Mouse (Mus musculus): ENCODE results near the gene Arhgap31. TPM values are rescaled to one million over a fixed set of nuclear protein-coding genes. Genes with fewer than 3 reads are reported as not detected.

Arhgap31 gene
- polyA plus RNA-seq, 1 experiment from 2014 or later: 33.9 TPM

GRCm38 (mm10) chr16:38756177-38756503, 43.1 kb upstream of the Arhgap31 start:
- peak overlapping the region; percentile 16; the same call in 1 of the 2 replicates for H3K4me2 ChIP-seq
- H3K4me3 ChIP-seq (ENCODE audit: low read depth, low read length): no peak overlapping the region
- peaks cover 4% of the 10 kb centered on the region; the same call in 1 of the 2 replicates for H3K36me3 ChIP-seq (ENCODE audit: control insufficient read depth, insufficient read depth, low read length)
- no peak overlapping the region for H3K9ac ChIP-seq (ENCODE audit: low read depth, low read length)
- H3K27me3 ChIP-seq (ENCODE audit: control insufficient read depth, insufficient read depth, low read length): no peaks in the 10 kb centered on the region
- peaks cover 22% of the 10 kb centered on the region for H3K4me1 ChIP-seq (ENCODE audit: control insufficient read depth, insufficient read depth, low read length)
- 31% methylated on average over 5 of the region's 5 CpGs for WGBS (ENCODE audit: insufficient replicate concordance)
- ATAC-seq (replicated peaks; ENCODE audit: insufficient number of reproducible peaks, low FRiP score, low TSS enrichment): no peak
- H3K27ac ChIP-seq (ENCODE audit: low read depth, low read length): peak overlapping the region; percentile 81
- no peaks in the 10 kb centered on the region for H3K9me3 ChIP-seq (replicated peaks; ENCODE audit: control insufficient read depth, low read length)

- Histone ChIP-seq H3K27ac (ENCODE audit: low read depth, low read length) (peak overlapping the region; percentile 81), H3K4me1 (ENCODE audit: control insufficient read depth, insufficient read depth, low read length) (peaks cover 22% of the 10 kb centered on the region), H3K9ac (ENCODE audit: low read depth, low read length) (no peak overlapping the region), H3K27me3 (ENCODE audit: control insufficient read depth, insufficient read depth, low read length) (no peaks in the 10 kb centered on the region), H3K9me3 (replicated peaks; ENCODE audit: control insufficient read depth, low read length) (no peaks in the 10 kb centered on the region), H3K36me3 (ENCODE audit: control insufficient read depth, insufficient read depth, low read length) (peaks cover 4% of the 10 kb centered on the region; the same call in 1 of the 2 replicates), H3K4me3 (ENCODE audit: low read depth, low read length) (no peak overlapping the region), H3K4me2 (peak overlapping the region; percentile 16; the same call in 1 of the 2 replicates)
- ATAC-seq (replicated peaks; ENCODE audit: insufficient number of reproducible peaks, low FRiP score, low TSS enrichment): peak; percentile 66
- WGBS (ENCODE audit: insufficient replicate concordance): 38% methylated on average over 7 of the region's 7 CpGs
These were observed 42.5 kb upstream of the Arhgap31 start for GRCm38 (mm10) chr16:38755452-38756176.

DNA sequence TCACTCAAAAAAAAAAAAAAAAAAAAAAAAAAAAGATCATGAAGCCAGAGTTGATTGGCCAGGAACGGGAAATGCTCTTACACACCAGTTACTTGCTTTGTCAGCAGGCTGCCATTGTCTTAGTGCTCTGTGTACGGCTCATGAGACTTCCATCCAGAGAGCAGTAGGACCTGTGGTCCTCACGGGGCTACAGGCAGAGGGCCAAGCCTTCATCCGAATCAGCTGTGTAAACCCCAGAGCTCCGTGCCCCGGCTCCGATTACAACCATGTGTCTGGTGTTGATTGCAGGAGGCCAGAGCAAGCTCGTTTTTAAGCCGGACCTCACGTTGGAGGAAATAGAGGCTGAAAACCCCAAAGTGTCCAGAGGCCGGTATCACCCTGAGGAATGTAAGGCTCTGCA, 40.6 kb upstream of the Arhgap31 start:
- Histone ChIP-seq H3K4me2 (no peak overlapping the region; the same call in 1 of the 2 replicates), H3K4me3 (ENCODE audit: low read depth, low read length) (no peak overlapping the region), H3K27ac (ENCODE audit: low read depth, low read length) (peak overlapping the region; percentile 24; the same call in 1 of the 2 replicates), H3K9ac (ENCODE audit: low read depth, low read length) (no peak overlapping the region), H3K9me3 (replicated peaks; ENCODE audit: control insufficient read depth, low read length) (no peaks in the 10 kb centered on the region), H3K4me1 (ENCODE audit: control insufficient read depth, insufficient read depth, low read length) (peaks cover 22% of the 10 kb centered on the region), H3K36me3 (ENCODE audit: control insufficient read depth, insufficient read depth, low read length) (peaks cover 4% of the 10 kb centered on the region; the same call in 1 of the 2 replicates), H3K27me3 (ENCODE audit: control insufficient read depth, insufficient read depth, low read length) (no peaks in the 10 kb centered on the region)
- ATAC-seq (replicated peaks; ENCODE audit: insufficient number of reproducible peaks, low FRiP score, low TSS enrichment): peak; percentile 23; the same call in 1 of the 2 replicates
- 36% methylated on average over 11 of the region's 11 CpGs for WGBS (ENCODE audit: insufficient replicate concordance)

- 75% methylated on average over 6 of the region's 6 CpGs for WGBS (ENCODE audit: insufficient replicate concordance)
- Histone ChIP-seq H3K27ac (ENCODE audit: low read depth, low read length) (no peak overlapping the region), H3K36me3 (ENCODE audit: control insufficient read depth, insufficient read depth, low read length) (no peaks in the 10 kb centered on the region)
These were observed 37.7 kb upstream of the Arhgap31 start for GRCm38 (mm10) chr16:38750803-38751202.

DNA sequence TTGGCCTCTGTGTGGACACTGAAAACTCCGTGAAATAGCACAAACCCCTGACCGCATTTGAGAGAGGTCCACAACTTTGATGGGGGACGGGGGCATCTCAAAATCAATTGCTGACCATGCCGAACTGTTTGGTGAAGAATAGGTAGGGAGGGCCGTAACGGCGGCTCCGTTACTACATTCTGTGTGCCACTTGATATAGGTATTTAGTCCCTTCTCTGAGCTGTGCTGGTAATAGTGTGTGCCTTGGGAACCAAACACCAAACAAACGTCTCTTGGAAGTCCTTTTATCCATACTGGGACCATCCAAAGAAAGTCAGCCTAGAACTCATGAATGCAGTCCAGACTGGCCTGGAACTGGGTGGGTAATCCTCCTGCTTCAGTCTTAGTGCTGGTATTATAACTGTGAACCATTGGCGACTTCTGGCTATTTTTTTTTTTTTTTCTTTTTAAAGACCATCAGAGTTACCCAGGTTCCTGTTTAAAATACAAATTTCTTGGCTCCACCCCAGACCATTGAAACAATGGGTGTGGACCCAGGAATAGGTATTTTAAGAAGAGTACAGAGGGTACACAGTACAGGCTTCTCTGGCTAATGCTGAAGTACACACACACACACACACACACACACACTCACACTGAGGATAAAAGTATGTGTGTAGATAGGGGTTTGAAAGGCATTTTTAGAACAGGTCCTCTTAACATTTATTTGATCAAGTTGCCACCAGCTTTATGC, 31.0 kb upstream of the Arhgap31 start:
- ATAC-seq (replicated peaks; ENCODE audit: insufficient number of reproducible peaks, low FRiP score, low TSS enrichment): no peak
- Histone ChIP-seq H3K4me3 (ENCODE audit: low read depth, low read length) (no peak overlapping the region), H3K27me3 (ENCODE audit: control insufficient read depth, insufficient read depth, low read length) (no peaks in the 10 kb centered on the region), H3K36me3 (ENCODE audit: control insufficient read depth, insufficient read depth, low read length) (no peaks in the 10 kb centered on the region), H3K27ac (ENCODE audit: low read depth, low read length) (no peak overlapping the region), H3K4me2 (peak overlapping the region; percentile 19; the same call in 1 of the 2 replicates), H3K9me3 (replicated peaks; ENCODE audit: control insufficient read depth, low read length) (no peaks in the 10 kb centered on the region), H3K4me1 (ENCODE audit: control insufficient read depth, insufficient read depth, low read length) (no peaks in the 10 kb centered on the region), H3K9ac (ENCODE audit: low read depth, low read length) (no peak overlapping the region)
- 87% methylated on average over 10 of the region's 10 CpGs for WGBS (ENCODE audit: insufficient replicate concordance)

More at GRCm38 (mm10) chr16:38750803-38751202, 37.7 kb upstream of the Arhgap31 start:
- Histone ChIP-seq H3K9me3 (replicated peaks; ENCODE audit: control insufficient read depth, low read length) (no peaks in the 10 kb centered on the region), H3K9ac (ENCODE audit: low read depth, low read length) (no peak overlapping the region), H3K4me3 (ENCODE audit: low read depth, low read length) (no peak overlapping the region), H3K4me2 (no peak overlapping the region), H3K27me3 (ENCODE audit: control insufficient read depth, insufficient read depth, low read length) (no peaks in the 10 kb centered on the region), H3K4me1 (ENCODE audit: control insufficient read depth, insufficient read depth, low read length) (peaks cover 17% of the 10 kb centered on the region)
- ATAC-seq (replicated peaks; ENCODE audit: insufficient number of reproducible peaks, low FRiP score, low TSS enrichment): no peak

- peak overlapping the region; percentile 84 for H3K27ac ChIP-seq (ENCODE audit: low read depth, low read length)
- peak overlapping the region; percentile 87 for H3K9ac ChIP-seq (ENCODE audit: low read depth, low read length)
- WGBS (ENCODE audit: insufficient replicate concordance): under 1% methylated on average over 13 of the region's 13 CpGs
- H3K4me3 ChIP-seq (ENCODE audit: low read depth, low read length): peak overlapping the region; percentile 90
- H3K36me3 ChIP-seq (ENCODE audit: control insufficient read depth, insufficient read depth, low read length): no peaks in the 10 kb centered on the region
- peak; percentile 77 for ATAC-seq (replicated peaks; ENCODE audit: insufficient number of reproducible peaks, low FRiP score, low TSS enrichment)
- no peaks in the 10 kb centered on the region for H3K27me3 ChIP-seq (ENCODE audit: control insufficient read depth, insufficient read depth, low read length)
- no peaks in the 10 kb centered on the region for H3K4me1 ChIP-seq (ENCODE audit: control insufficient read depth, insufficient read depth, low read length)
- no peaks in the 10 kb centered on the region for H3K9me3 ChIP-seq (replicated peaks; ENCODE audit: control insufficient read depth, low read length)
- peak overlapping the region; percentile 91 for H3K4me2 ChIP-seq
These were observed 29.6 kb upstream of the Arhgap31 start for GRCm38 (mm10) chr16:38742659-38743131.

DNA sequence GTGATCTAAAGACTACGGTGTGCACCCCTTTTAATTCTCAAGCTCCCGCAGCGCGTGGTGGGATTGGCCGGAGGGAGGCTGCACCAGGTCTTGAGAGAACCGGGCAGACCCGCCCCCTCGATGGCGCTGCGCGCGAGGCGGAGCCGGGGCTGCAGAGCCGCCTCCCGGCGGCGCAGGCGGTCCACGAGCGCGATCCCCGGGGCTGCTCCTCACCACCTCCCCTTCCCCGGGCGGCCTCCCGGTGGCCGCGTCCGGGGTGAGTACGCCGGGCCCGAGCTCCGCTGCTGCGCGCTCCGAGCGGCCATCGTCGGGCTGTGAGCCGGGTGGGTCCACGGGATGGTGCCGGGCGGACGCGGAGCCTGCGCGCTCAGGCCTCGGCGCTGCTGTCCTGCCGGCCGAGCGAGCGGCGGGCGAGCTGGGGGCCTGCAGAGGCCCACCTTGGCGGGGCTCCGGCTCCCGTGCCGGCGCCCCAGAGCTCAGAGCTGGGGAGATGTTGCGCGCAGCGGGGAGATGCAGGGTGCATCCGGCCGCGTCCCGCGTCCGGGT, 29.1 kb upstream of the Arhgap31 start, which contains the start of gene B4galt4:
TSS of gene B4galt4 (plus strand) at position 152 of the 546 bp plus-strand sequence.
- H3K27ac ChIP-seq (ENCODE audit: low read depth, low read length): peak within 1 kb of the TSS; percentile 84
- H3K9ac ChIP-seq (ENCODE audit: low read depth, low read length): peak within 1 kb of the TSS; percentile 87
- peak; percentile 93 for ATAC-seq (replicated peaks; ENCODE audit: insufficient number of reproducible peaks, low FRiP score, low TSS enrichment)
- under 1% methylated on average over 59 of the region's 69 CpGs for whole genome bisulfite sequencing (ENCODE audit: insufficient replicate concordance)
- no peaks in the 10 kb centered on the region for H3K9me3 ChIP-seq (replicated peaks; ENCODE audit: control insufficient read depth, low read length)
- H3K4me2 ChIP-seq: peak within 1 kb of the TSS; percentile 91
- H3K4me1 ChIP-seq (ENCODE audit: control insufficient read depth, insufficient read depth, low read length): no peaks in the 10 kb centered on the region
- no peaks in the 10 kb centered on the region for H3K36me3 ChIP-seq (ENCODE audit: control insufficient read depth, insufficient read depth, low read length)
- H3K27me3 ChIP-seq (ENCODE audit: control insufficient read depth, insufficient read depth, low read length): no peaks in the 10 kb centered on the region
- H3K4me3 ChIP-seq (ENCODE audit: low read depth, low read length): peak within 1 kb of the TSS; percentile 90

DNA sequence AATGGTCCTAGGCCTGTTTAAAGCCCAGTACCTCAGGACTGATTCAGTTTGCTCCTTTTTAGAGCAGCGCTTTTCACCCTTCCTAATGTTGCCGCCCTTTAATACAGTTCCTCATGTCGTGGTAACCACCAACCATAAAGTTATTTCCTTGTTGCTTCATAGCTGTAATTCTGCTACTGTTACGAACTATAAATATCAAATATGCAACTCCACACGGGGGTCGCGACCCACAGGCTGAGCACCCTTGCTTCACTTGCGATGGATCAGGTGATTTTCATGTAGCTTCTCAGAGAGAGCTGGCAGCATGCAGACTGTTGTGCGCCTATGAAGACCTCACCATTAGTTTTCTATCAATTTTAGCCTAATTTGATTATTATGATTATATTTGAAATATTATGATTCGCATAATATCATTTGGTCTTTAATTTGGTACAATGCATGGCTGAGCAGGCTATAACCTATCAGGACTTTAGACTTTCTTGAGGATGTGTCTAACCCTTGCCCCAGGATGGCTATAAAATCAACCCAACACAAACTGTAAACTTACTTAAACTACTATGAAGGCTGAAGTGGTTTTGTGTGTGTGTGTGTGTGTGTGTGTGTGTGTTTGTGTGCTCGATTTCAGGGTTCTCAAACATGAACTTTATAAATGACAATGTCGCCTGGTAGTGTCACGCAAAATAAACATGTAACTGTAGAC, 28.3 kb upstream of the Arhgap31 start:
- no peak for ATAC-seq (replicated peaks; ENCODE audit: insufficient number of reproducible peaks, low FRiP score, low TSS enrichment)
- peak overlapping the region; percentile 91 for H3K4me2 ChIP-seq
- peak overlapping the region; percentile 87; the same call in 1 of the 2 replicates for H3K9ac ChIP-seq (ENCODE audit: low read depth, low read length)
- no peaks in the 10 kb centered on the region for H3K4me1 ChIP-seq (ENCODE audit: control insufficient read depth, insufficient read depth, low read length)
- no peaks in the 10 kb centered on the region for H3K36me3 ChIP-seq (ENCODE audit: control insufficient read depth, insufficient read depth, low read length)
- no peaks in the 10 kb centered on the region for H3K27me3 ChIP-seq (ENCODE audit: control insufficient read depth, insufficient read depth, low read length)
- no peaks in the 10 kb centered on the region for H3K9me3 ChIP-seq (replicated peaks; ENCODE audit: control insufficient read depth, low read length)
- 76% methylated on average over 13 of the region's 13 CpGs for WGBS (ENCODE audit: insufficient replicate concordance)
- no peak overlapping the region for H3K27ac ChIP-seq (ENCODE audit: low read depth, low read length)
- peak overlapping the region; percentile 90 for H3K4me3 ChIP-seq (ENCODE audit: low read depth, low read length)

Data from heart, embryonic 11.5 days (tissue).